Mouse (Mus musculus) common myeloid progenitor, adult 5-6 weeks (primary cell): ENCODE data around the gene Wdr72. TPM values are rescaled to one million over a fixed set of nuclear protein-coding genes. Genes with fewer than 3 reads are reported as not detected.

ENCODE experiments used
- ATAC-seq: replicated peaks from 2 replicates; pipeline ENCODE4 v1.8.0; 2016; ENCODE audit warnings: low read depth, mild to moderate bottlenecking, moderate TSS enrichment, inconsistent platforms; ENCODE audit not compliant: poor library complexity, severe bottlenecking
- total RNA-seq: library from RNA; stranded (forward); fragments of 200-1000, 187-1606 nt; gene quantifications from 2 replicates; pipeline ENCODE4 v1.2.3, GENCODE M21; 2017

Wdr72 gene
- total RNA-seq, 1 experiment from 2014 or later: not detected

DNA sequence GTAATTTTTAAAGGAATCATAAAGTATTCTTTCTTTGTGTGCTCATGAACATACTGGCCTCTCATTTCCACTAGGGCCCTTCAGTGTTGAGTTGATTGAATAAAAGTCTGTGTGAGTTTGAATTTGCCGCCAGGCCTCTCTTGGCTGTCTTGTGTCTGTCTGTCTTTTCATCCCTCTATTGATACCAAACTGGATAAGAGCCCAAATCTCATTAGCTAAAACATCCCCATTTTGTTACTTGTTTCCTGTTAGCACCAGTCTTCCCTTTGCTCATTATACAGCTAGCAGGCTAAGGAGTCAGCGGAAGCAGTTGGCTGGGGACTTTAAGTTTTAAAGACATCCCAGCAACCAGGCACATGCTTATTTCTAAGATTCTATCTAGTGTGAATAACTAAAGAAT lies 84.7 kb downstream of the Wdr72 start:
- no peak for ATAC-seq

DNA sequence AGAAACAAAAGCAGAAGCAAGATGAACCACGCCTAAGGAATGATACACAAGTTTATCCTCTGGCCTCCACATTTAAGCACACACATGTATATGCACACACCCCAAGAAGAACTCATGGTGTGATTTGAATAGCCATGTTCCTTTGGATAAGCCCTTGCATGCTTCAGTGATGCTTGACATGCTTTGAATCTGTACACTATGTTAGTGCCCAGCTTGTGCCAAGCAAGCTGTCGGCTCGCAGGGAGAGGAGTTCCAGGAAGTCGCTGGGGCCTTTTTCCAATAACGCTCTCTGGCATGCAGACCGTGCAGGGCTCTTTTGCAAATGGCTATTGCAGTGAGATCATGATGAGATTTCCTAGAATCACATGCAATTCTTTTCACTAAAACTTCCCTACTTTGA lies 118.1 kb downstream of the Wdr72 start:
- ATAC-seq: no peak

DNA sequence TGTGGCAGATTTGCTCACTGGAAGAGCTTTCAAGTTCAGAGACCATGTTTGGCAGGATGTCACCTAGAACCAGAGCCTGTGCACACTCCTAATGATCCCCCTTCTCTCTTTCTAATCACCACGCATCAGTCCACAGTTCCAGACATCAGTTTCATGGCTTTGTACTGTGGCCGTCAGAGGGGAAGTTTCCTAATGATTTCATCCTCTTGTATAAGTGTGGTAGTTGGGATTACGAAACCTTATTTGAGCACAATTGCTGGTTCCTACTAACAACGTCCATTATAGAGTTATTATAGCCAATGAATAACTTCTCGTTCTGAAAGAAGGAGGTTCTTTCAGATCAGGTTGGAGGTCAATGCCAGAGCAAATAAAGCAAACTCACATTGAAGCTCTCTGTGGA lies 131.1 kb downstream of the Wdr72 start:
- no peak for ATAC-seq

DNA sequence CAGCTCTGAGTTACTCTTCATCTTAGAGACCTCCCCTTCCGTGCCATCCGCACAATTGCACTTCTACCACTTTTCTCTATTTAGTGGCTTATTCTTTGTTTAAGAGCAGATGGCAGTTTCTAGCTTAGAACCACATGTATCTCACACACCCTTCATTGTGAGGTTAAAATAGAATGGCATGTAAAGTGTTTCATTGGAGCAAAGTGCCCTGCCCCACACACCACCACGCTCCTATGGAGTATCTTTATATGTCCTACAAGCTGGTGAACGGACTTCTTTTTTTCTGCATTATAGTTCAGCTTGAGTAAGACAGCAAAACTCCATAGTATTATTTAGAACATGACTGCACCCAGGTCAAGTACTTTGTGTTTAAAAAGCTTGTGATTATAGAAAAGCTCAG lies 137.9 kb downstream of the Wdr72 start:
- ATAC-seq: no peak

DNA sequence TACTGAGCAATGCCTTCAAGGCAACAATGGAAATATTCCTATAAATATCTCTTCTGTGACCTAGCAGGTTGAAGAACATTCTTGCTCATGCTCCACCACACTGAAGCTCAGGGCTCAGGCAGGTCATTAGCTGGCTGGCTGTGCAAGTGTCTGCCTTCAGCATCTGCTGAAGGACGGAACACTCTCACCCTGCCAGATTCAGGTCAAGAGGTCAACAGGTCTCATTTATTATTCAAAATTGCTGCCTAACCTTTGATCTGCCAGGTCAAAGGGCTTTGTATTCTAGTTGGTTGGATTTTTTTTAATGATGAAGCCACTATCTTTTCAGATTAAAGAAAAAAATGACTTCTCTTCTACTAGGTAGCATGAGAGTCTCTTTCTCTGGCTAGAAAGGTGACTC lies 139.3 kb downstream of the Wdr72 start:
- no peak for ATAC-seq

DNA sequence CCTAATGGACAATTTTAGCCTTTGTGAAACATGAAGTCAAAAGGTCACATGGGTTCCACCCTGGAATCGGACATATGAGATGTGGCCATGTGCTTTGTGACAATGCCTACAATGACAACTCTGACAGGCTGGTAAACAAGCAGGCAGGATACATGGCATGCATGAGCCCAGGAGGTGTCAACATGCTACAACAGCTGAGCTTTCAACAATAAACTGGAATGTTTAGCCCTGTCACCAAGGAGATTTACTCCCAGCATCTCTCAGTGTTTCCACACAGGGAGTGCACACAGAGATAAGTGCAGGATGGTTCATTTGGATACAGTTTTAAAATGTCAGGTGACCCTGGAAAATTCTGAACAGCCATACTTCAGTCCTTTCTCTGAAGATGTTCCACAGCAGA lies 140.4 kb downstream of the Wdr72 start:
- no peak for ATAC-seq

DNA sequence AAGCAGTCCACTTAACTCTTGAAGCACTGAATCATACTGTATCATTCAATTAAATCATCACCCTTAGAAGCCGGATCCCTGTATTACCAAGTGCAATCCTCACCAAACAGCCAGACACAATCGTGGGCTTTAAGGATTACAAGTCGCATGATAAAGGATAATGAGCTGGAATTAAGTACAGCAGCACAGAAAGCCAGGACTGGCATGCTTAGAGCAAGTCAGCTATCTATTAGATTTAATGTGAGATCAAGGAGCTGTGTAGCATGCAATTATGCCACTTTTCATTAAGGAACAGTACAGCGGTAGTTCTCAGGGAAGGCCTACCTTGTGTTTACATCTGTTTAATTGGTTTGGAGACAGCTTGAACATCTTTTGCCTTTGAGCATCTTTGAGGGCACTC lies 148.2 kb downstream of the Wdr72 start:
- no peak for ATAC-seq

DNA sequence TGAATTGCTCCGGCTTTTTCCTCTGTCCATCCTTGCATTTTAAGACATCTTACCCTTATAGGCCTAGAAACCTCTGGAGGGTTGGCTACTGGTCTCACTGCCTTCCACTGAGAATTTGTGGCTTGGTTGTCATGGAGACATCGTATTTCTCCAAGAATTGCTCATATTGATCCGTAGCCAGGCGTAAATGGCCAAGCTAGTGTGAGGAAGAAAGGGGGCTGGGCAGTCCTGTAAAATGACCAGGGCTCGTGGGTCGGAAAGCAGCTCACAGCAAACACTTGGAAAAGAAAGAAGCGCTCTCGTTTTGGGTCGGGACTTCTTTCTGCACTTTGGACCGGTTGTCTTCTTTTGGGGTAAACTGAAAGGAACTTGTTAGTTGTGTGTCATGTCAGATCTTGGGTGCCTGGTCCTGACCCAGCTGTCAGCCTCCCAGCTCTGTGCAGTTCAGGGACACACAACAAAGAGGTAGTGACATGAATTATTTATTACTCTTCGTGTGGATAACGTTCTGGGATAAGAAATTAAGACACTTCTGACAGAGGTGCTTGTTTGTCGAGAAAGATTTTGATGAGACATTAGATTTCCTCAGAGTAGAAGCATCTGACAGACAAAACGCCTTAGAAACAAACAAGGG lies 167.7 kb downstream of the Wdr72 start:
- no peak for ATAC-seq

DNA sequence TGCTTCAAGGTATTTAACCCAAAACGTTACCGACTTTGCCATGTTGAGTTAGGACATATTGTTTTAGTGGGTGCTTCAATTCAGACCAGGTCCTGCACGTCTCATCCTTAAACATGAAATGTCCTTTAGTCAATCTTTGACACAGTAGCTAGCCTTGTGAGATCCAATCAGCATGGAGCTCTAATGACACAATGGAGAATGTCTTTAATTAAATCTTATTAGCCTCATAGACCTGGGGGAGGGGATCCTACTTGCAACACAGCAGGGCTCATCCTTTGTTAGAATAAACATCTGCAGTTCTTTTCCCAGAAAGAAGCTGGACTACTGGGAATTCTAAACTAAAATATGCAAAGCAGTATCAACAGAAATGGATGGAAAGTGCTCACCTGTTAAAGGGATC lies 171.9 kb downstream of the Wdr72 start:
- ATAC-seq: no peak

DNA sequence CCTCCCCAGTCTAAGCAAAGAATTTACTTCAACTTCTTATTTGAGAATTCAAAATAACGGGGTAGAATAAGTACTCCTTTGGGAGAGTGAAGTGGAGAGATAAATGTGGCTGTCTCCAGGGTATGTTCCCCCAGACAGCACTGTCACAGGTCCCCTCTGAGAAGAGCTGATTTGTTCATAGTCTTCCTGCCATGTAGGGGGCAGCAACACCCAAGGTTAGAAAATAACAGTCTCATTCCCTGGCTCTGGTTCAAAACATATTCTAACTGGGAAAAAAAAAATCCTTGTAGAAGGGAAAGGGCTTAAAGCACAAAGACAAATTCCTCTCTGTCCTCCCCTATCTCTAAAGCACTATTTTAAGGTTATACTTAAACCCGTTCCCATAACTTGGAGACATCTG lies 176.1 kb downstream of the Wdr72 start:
- ATAC-seq: no peak

DNA sequence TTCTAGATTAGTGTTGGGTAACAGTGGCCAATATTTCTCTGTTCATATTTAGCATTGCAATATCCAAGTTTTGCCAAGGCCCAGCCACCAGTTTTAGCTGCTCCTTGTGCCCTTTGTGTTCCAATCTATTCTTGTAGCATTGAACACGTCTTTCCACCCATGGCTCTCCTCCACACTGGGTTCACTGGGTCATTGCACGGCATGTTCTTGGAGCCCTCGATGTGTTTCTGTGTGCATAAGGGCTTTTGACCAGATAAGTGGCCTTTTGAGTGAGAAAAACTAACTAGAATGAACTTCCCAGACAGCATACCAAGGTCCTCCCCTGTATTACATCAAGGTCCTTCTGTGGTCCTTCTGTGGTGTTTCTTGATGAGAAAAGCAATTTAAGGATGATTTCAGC lies 184.3 kb downstream of the Wdr72 start:
- ATAC-seq: no peak

DNA sequence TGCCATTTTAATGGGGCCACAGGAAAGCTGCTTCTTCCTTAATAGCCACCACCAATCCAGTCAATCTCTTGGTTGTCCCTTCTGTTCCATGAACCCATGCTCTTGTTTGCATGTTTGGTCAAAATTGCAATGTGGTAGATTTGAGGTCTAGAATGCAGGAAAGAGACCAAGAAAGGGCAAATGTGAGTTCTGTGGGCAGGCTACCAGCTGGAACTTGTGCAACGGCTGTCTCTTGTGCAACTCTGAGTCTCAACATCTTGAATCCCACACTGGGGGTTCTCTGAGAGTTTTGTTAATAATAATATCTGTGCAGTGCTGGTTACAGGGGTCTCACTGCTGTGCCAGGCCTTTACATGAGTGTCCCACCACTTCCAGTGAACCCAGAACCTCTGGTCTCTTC lies 208.6 kb downstream of the Wdr72 start:
- ATAC-seq: no peak

DNA sequence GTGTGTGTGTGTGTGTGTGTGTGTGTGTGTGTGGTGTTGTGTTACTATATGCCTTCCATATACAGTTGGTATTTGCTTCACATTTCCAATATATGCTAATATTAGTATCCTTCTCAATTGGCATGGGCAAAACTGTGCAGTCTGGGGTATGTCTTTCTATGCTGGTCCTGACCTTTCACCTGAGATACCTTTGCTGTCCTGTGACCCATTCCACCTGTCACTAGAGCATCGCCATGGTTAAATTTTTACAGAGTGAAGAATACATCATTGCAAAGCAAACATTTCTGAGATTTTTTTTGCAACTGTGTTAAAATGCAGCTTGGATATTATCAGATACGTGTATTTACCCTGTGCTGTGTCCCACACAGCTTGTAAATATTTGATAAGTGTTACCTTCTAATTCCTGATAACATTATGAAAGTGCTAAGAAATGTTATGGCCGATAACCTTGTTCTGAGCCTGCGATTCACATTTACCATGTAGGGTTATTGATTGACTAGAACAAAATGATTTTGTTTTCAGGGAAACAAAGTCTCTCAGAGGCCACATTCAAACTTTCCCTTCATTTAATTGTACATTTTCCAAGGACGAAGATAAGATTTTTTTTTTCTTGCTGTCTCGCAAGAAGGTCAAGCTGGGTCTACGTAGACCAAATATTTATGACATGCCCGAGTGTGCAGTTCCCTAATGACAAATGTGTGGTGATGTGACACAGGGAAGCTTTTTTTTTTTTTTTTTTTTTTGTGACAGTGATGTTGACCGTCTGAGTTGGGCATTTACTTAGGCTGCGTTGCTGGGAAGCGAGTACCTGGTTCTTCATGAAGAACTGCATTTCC lies 214.2 kb downstream of the Wdr72 start:
- no peak for ATAC-seq

DNA sequence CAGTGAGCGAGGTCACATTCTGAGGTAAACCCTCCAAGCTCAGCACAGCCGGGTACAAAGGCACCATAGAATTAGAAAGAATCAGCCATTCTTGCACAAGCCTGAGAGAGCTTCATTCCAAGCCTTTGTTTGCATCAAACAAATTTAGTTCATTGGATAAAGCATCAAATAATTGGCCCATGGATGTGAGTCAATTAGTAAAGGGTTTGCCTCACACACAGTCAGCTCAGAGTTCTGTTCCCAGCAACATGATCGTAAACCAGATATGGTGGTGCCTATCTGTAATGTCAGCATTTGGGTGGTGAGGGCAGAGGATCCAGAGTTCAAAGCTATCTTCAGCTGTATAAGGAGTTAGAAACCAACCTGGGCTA lies 214.8 kb downstream of the Wdr72 start:
- no peak for ATAC-seq

DNA sequence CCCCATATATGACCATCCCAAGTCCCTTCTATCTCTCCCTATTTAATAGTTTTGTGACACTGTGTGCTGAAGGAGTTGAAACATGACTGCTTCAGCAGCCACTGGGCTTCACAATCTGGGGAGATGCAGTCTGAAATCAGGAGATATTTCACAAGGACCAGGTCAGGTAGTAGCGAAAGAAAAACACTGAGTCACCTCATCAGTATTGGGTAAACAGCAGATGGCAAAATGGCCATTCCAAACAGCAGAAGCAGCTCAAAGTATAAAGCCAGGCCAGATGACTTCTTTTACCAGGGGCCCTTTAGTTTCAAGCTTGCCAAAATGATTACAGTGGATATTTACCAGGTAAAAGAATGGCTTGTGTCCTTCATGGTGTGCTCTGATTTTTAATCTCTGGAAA lies 215.8 kb downstream of the Wdr72 start:
- ATAC-seq: no peak

DNA sequence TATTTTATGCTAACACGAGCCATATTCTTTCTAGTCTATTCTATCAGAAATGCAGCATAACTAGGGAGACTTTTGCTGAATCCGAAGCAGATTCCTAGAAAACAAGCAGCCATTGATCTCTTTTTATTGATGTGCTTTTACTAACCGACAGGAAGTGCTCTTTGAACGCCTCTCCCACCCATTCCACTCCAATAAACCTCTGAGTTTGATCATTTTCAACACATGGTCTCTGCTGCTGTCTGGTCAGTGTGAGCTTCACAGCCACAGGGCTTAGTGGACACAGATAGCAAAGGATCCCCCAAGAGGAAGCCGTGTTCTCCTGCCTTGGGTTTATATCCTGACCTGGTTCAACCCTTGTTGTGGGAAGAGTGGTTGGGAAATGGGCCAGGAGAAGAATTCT lies 218.7 kb downstream of the Wdr72 start:
- ATAC-seq: no peak

DNA sequence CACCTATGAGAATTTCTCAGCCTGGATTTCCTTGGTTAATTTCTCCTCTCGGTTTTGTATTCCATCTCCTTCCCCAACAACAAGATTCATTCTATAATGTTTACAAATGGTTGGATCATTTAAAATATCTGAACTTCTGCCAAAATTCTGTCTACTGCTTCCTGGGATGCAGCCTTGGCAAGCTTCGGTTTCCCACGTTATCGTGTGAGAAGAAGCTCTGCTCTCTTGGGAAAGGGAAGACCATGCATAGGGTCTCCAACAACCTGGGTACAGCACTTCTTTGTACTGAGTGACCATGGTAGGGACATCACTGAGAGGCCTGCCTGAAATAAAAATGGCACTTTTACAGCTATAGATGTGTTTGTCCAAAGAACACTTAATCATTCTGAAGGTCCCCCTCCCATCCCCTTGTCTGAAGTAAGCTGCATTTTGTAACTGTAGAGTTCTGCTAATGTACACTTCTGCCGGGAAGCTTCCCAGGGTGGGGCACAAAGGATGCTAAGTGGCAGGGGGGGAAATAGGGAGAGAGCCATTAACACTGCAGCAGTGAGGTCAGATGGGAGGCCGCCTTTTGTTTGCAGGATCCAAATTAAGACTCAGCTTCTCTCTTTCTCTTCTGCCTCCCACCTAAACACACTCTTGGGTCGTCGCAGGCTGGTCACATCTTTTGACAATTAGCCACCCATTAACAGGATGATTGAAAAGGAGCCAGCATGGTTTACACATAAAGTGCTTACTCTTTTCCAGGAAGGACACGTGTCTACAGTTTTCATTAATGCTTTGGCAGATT lies 220.7 kb downstream of the Wdr72 start:
- no peak for ATAC-seq

DNA sequence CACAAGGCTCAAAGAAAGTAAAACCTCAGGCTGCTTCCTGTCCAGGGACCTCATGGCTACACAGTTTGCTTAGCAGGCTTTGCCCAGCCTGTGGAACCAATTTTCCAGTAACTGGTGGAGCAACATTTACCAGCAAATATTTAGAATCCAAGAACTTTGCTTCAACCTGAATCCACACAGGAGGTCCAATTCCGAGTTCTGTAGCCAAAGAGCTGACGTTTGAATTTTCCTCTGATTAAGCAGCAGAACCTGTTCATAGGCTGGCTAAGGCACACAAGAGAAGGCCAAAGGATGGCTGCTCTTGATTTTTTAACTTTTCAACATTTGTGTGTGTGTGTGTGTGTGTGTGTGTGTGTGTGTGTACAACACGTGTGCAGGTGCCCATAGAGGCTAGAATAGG lies 222.2 kb downstream of the Wdr72 start:
- ATAC-seq: no peak
